Mouse (Mus musculus) embryonic facial prominence, embryonic 15.5 days (tissue): ENCODE measurements around the gene Clic1. TPM values are rescaled to one million over a fixed set of nuclear protein-coding genes. Genes with fewer than 3 reads are reported as not detected.

Experiments used
- ATAC-seq: fragments of 200-750 bp; cut with Nextera tagmentation; 2 replicates; pipeline ENCODE4 v1.8.0; 2017; ENCODE audit warnings: low read depth, moderate TSS enrichment; ENCODE audit not compliant: insufficient number of reproducible peaks, low FRiP score, low TSS enrichment
- H3K27ac ChIP-seq: fragments of 300-500 bp; sonication (generic); replicated peaks from 2 replicates; pipeline ENCODE4 v1.5.1; 2015; ENCODE audit warnings: mild to moderate bottlenecking, inconsistent platforms
- H3K27me3 ChIP-seq: fragments of 300-500 bp; sonication (generic); 2 replicates; pipeline ENCODE4 v1.6.1; 2015; ENCODE audit warnings: inconsistent platforms
- H3K36me3 ChIP-seq: fragments of 300-500 bp; sonication (generic); 2 replicates; pipeline ENCODE4 v1.6.1; 2015; ENCODE audit warnings: mild to moderate bottlenecking, inconsistent platforms
- H3K4me1 ChIP-seq: fragments of 300-500 bp; sonication (generic); 2 replicates; pipeline ENCODE4 v1.6.1; 2015; ENCODE audit warnings: inconsistent platforms
- H3K4me2 ChIP-seq: fragments of 300-500 bp; sonication (generic); replicated peaks from 2 replicates; pipeline ENCODE4 v1.6.1; 2015; ENCODE audit warnings: mild to moderate bottlenecking, inconsistent platforms
- H3K4me3 ChIP-seq: fragments of 300-500 bp; sonication (generic); replicated peaks from 2 replicates; pipeline ENCODE4 v1.5.1; 2015; ENCODE audit warnings: mild to moderate bottlenecking, inconsistent platforms
- H3K9ac ChIP-seq: fragments of 300-500 bp; sonication (generic); 2 replicates; pipeline ENCODE4 v1.6.1; 2015; ENCODE audit warnings: inconsistent platforms
- H3K9me3 ChIP-seq: fragments of 300-500 bp; sonication (generic); replicated peaks from 2 replicates; pipeline ENCODE4 v1.6.1; 2016; ENCODE audit warnings: inconsistent platforms
- WGBS: fragments of 180-500 bp; shearing (Covaris S2); methylation state at CpG from one replicate; pipeline ENCODE4 v1.1.7; 2015; 5-methylcytosine and 5-hydroxymethylcytosine counted together
- polyA plus RNA-seq: library from polyadenylated mRNA; unstranded; fragments of >200 nt; fragmentation: Nextera tagmentation; extraction: Ambion mirVana; gene quantifications from 2 replicates; pipeline ENCODE4 v1.2.1, GENCODE M21; 2015

Gene Clic1
- polyA plus RNA-seq, 1 experiment from 2014 or later, result 324 TPM

DNA sequence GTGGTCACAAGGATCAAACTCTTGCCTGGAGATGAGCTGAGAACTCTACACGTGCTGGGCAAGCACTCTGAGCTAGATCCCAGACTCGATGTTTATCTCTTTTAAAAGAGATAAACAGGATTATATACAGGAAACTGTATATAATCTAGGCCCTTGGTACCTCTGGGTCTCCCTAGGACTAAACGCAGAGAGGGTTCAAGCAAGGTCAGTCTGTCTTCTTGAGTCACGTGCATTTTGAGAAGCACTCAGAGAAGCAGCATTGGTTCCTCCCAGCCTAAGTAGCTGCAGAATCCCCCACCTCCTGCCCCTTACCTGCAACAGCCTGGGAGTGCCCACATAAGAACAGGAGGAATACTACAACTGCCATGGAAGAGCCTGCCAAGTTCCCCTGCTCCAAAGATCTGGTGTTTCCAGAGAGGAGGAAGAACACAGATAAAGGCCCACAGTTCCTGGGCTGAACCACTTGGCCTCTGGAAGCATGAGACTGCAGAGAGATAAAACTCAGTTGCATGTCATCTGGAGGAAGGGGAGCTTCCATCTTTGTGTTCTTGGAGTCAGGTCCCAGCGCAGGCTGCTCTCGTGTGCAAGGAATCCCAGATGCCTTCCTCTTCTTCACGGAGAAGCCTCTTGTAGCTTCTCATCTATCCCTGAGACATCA is 35.6 kb downstream of the Clic1 start, which contains the start of gene Ly6g6f:
Gene Ly6g6f (minus strand): TSS at position 403 of the 658 bp plus-strand sequence.
- Histone ChIP-seq H3K9me3 (no peaks in the 10 kb centered on the region), H3K36me3 (no peaks in the 10 kb centered on the region), H3K9ac (no peak within 1 kb of the TSS), H3K4me2 (no peak within 1 kb of the TSS), H3K4me1 (peaks cover 6% of the 10 kb centered on the region), H3K4me3 (no peak within 1 kb of the TSS), H3K27ac (no peak within 1 kb of the TSS), H3K27me3 (no peaks in the 10 kb centered on the region)
- ATAC-seq, result no peak
- 72% methylated on average over 7 of the region's 7 CpGs for WGBS

GRCm38 (mm10) chr17:35088151-35088550 is 38.4 kb downstream of the Clic1 start:
- ATAC-seq, result no peak
- peaks cover 20% of the 10 kb centered on the region for H3K36me3 ChIP-seq
- no peaks in the 10 kb centered on the region for H3K27me3 ChIP-seq
- H3K4me2 ChIP-seq, result no peak overlapping the region
- 31% methylated on average over 2 of the region's 2 CpGs for WGBS
- H3K9ac ChIP-seq, result no peak overlapping the region
- no peaks in the 10 kb centered on the region for H3K9me3 ChIP-seq
- peaks cover 13% of the 10 kb centered on the region for H3K4me1 ChIP-seq
- H3K4me3 ChIP-seq, result no peak overlapping the region
- no peak overlapping the region for H3K27ac ChIP-seq

DNA sequence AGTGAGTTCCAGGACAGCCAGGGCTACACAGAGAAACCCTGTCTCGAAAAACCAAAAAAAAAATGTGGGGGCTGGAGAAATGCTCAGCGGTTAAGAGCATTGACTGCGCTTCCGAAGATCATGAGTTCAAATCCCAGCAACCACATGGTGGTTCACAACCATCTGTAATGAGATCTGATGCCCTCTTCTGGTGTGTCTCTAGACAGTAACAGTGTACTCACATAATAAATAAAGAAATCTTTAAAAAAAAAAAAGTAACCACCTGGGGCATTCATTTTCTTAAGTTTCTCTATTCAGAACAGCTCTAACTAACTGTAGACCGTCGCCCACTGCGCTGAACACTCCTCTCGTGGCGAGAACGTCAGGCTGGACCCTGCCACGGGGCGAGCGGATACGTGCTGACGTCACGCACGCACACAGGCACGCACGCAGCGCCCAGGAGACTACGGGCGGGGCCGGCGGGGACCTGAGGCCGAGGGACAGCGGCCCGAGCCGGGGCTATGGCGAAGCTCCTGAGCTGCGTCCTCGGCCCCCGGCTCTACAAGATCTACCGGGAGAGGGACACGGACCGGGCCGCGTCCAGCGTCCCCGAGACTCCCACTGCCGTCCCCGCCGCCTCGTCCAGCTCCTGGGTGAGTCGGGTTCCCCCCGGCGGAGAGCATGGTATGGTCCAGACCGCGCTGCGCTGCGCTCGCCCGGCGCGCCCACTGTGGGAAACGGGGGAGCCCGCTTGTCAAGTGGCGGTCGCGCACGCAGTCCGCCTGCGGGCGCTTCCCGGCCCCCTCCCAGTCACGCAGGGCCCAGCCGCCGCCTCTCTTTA is 39.3 kb downstream of the Clic1 start, which contains the start of gene Abhd16a:
Gene Abhd16a (plus strand): TSS at position 439 of the 820 bp plus-strand sequence.
- H3K27me3 ChIP-seq, result no peaks in the 10 kb centered on the region
- no peaks in the 10 kb centered on the region for H3K9me3 ChIP-seq
- peaks cover 13% of the 10 kb centered on the region for H3K4me1 ChIP-seq
- 3% methylated on average over 67 of the region's 67 CpGs for WGBS
- H3K4me3 ChIP-seq, result peak within 1 kb of the TSS; percentile 66
- H3K4me2 ChIP-seq, result peak within 1 kb of the TSS; percentile 58
- peak within 1 kb of the TSS; percentile 97 for H3K27ac ChIP-seq
- H3K36me3 ChIP-seq, result peaks cover 24% of the 10 kb centered on the region
- H3K9ac ChIP-seq, result peak within 1 kb of the TSS; percentile 69
- ATAC-seq, result peak; percentile 95

DNA sequence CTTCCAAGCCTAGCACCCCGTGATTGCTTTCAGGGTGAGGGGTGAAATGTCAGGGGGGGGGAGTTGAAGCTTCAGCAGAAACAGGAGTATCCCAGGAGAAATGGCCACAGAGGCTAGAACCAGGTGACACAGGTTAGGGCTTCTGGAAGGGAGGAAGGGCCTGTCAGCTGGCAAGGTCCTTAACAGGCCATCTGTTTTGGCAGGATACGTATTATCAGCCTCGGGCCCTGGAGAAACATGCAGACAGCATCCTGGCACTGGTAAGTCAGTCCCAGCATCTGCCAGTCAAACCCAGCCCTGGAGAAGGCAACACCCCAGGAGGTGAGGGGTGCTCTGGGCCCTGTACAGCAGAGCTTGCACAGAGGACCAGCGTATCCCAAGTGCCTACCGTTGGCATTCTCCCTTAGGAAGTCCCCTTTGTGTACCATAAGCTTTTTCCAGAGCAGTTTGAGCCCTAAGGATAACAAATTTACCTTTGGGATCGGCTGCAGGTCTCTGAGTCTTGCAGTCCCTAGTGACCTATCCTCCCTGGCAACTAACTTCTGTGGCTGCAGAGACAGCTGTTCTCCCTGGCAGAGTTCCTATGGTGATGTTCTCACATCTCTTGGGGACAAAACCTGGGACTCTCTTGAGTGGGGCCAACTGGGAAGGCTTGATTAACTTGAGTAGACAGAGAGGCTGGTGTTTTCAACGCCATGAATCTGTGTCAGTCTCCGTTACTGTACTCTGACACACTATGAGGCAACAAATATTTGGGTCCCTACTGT is 40.6 kb downstream of the Clic1 start:
- ATAC-seq, result no peak
- H3K4me2 ChIP-seq, result peak overlapping the region; percentile 58
- H3K9me3 ChIP-seq, result no peaks in the 10 kb centered on the region
- H3K36me3 ChIP-seq, result peaks cover 37% of the 10 kb centered on the region
- peaks cover 13% of the 10 kb centered on the region for H3K4me1 ChIP-seq
- H3K27ac ChIP-seq, result peak overlapping the region; percentile 97
- 59% methylated on average over 8 of the region's 8 CpGs for WGBS
- H3K4me3 ChIP-seq, result peak overlapping the region; percentile 66
- H3K27me3 ChIP-seq, result no peaks in the 10 kb centered on the region
- peak overlapping the region; percentile 69 for H3K9ac ChIP-seq

DNA sequence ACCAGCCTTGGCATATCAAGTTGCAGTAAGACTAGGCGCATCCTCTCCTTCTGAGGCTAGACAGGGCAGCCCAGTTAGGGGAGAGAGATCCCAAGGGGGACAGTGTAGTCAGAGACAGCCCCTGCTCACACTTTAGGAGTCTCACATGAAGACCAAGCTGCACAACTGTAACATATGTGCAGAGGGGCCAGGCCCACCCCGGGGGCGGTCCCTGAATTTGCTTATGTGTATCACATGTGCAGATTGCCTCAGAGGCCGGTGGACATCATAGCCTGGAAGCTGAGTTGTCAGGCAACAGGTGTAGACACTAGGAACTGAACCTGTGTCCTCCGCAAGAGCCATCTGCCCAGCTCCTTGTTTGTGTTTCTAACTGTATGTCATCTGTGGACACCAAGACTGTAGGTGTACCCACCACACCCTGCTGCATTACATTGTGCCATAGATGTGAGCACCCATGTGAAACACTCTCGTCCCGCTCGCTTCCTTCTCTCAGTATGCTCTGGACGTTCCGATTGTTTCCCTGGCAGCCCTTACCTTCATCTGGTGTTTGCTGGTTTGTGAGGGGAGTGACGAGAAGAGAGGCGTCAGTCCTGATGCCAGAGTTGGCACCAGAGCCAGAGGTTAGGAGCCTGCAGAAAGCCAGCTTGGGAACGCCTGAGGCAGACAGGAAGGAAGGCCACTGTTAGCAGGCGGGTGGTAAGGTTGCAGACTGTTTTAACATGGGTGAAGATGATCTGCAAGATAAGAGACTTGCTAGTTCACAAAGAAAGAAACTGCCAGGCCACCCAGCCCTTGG is 42.8 kb downstream of the Clic1 start:
- ATAC-seq, result no peak
- no peaks in the 10 kb centered on the region for H3K9me3 ChIP-seq
- no peaks in the 10 kb centered on the region for H3K27me3 ChIP-seq
- no peak overlapping the region for H3K9ac ChIP-seq
- no peak overlapping the region for H3K4me3 ChIP-seq
- H3K36me3 ChIP-seq, result peaks cover 56% of the 10 kb centered on the region
- 86% methylated on average over 14 of the region's 14 CpGs for WGBS
- H3K4me2 ChIP-seq, result no peak overlapping the region
- no peak overlapping the region for H3K27ac ChIP-seq
- peaks cover 13% of the 10 kb centered on the region for H3K4me1 ChIP-seq

DNA sequence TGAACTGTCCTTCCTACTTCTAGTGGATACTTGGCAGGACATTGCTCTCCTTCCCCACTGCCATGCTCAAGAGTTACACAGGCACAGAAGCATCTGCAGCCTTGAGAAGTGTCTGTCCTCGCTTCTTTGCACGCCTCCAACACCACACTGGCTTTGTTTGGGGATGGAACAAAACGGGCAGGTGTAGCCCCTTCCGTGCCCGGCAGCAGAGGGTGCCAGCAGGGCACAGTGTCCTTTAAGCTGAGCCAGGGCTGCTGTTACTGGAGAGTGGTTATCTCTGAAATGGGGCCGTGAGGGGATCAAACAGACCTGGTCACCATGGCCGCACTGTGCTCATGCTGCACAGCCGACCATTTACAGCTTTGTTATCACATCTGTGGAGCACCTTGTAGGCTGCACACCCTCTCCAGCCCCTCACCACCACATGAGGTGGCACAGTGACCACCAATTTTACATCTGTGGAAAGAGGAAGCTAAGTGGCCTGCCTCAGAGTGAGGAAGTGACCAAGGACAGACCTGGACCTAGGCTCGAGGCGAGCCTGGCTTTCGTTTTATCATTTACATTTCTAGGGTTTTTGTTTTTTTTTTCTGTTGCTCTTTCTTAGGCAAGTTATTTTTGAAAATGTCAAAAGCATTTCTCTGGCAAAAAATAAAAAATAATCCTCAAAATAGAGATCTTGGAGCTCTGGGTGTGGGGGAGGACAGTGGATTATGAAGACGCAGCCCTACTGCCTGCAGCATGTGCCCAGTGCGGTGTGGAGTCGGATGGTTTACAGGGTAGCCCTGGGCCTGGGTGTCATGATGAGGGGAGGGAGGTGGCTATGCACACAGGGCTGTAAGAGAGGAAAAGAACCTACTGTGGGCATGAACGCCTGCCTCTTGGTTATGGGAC is 45.0 kb downstream of the Clic1 start:
- H3K4me3 ChIP-seq, result no peak overlapping the region
- WGBS, result 91% methylated on average over 15 of the region's 15 CpGs
- no peaks in the 10 kb centered on the region for H3K27me3 ChIP-seq
- H3K9ac ChIP-seq, result no peak overlapping the region
- peaks cover 13% of the 10 kb centered on the region for H3K4me1 ChIP-seq
- peaks cover 77% of the 10 kb centered on the region for H3K36me3 ChIP-seq
- no peak overlapping the region for H3K27ac ChIP-seq
- H3K4me2 ChIP-seq, result no peak overlapping the region
- no peaks in the 10 kb centered on the region for H3K9me3 ChIP-seq
- no peak for ATAC-seq

- Histone ChIP-seq H3K36me3 (peaks cover 88% of the 10 kb centered on the region), H3K27ac (no peak overlapping the region), H3K4me3 (no peak overlapping the region), H3K4me1 (no peaks in the 10 kb centered on the region), H3K27me3 (no peaks in the 10 kb centered on the region), H3K9me3 (no peaks in the 10 kb centered on the region), H3K4me2 (no peak overlapping the region), H3K9ac (no peak overlapping the region)
- ATAC-seq, result no peak
- WGBS, result 80% methylated on average over 12 of the region's 12 CpGs
Observed at GRCm38 (mm10) chr17:35096597-35096996, 46.8 kb downstream of the Clic1 start.

DNA sequence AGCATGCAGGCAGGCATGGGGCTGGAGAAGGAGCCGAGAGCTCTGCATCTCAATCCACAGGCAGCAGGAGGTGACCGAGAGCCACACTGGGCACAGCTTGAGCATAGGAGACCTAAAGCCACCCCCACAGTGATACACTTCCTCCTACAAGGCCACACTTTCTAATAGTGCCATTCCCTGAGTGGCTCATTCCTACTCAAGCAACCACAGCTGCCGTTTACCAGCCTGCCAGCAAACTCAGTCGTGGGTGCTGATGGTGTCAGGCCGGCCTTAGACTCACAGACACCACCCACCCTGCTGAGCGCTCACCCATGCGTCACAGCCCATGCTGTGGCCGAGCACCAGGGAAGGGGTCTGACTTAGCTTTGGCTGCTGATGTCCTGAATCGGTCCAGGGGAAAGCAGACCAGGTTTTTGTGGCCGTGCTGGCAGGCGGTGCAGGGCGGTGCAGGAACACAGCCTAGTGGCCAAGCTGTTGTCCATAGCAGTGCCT is 47.4 kb downstream of the Clic1 start:
- Histone ChIP-seq H3K36me3 (peaks cover 91% of the 10 kb centered on the region), H3K27me3 (no peaks in the 10 kb centered on the region), H3K4me3 (no peak overlapping the region), H3K9me3 (no peaks in the 10 kb centered on the region), H3K27ac (no peak overlapping the region), H3K4me2 (no peak overlapping the region), H3K4me1 (no peaks in the 10 kb centered on the region), H3K9ac (no peak overlapping the region)
- no peak for ATAC-seq
- WGBS, result 81% methylated on average over 12 of the region's 12 CpGs

DNA sequence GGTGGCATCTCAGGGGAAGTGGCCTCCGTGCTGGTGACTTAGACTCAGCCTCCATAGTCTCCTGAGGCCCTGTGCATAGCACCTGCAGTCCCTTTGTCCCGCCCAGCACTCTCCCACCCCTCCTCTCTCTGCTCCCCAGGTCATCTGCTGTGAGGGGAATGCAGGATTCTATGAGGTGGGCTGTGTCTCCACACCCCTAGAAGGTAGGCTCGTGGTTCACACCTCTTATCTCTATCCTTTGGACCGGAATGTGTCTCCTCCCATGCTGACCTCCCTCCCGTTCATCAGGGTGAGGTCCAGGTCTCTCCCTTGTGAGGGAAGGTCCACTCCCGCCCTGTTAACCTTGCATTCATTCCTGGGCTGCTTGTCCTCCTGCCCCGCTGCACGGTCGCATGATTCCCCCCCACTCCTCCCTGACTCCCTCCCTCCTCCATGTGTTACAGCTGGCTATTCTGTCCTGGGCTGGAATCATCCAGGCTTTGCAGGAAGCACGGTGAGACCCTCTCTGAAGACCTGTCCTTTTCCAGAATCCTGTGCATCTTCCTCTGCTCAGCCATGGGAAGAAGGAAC is 50.5 kb downstream of the Clic1 start:
- ATAC-seq, result no peak
- 82% methylated on average over 10 of the region's 10 CpGs for WGBS
- H3K9me3 ChIP-seq, result no peaks in the 10 kb centered on the region
- H3K4me1 ChIP-seq, result no peaks in the 10 kb centered on the region
- no peak overlapping the region for H3K9ac ChIP-seq
- peaks cover 84% of the 10 kb centered on the region for H3K36me3 ChIP-seq
- H3K27me3 ChIP-seq, result no peaks in the 10 kb centered on the region
- H3K4me3 ChIP-seq, result no peak overlapping the region
- no peak overlapping the region for H3K27ac ChIP-seq
- H3K4me2 ChIP-seq, result no peak overlapping the region
